Comparison of ENCODE assay signal across 8 mouse cellular contexts in genomic region chr7:13022773-13023535, GRCm38 (mm10). TPM values are rescaled to one million over a fixed set of nuclear protein-coding genes. Genes with fewer than 3 reads are reported as not detected.
DNase-seq lines count a peak whose midpoint lies in the region; ATAC-seq lines count a peak whose summit lies in the region.

No protein-coding gene starts in this region.

- H3K27ac ChIP-seq in lung, embryonic 15.5 days = peak overlapping the region; percentile 99
- H3K27ac ChIP-seq in neural tube, embryonic 15.5 days (replicated peaks) = peak overlapping the region; percentile 99

- H3K9me3 ChIP-seq in lung, embryonic 15.5 days = no peaks in the 10 kb centered on the region
- no peaks in the 10 kb centered on the region for H3K9me3 ChIP-seq in neural tube, embryonic 15.5 days (replicated peaks)

- peak; percentile 70 for ATAC-seq in lung, embryonic 15.5 days (ENCODE audit: borderline replicate concordance, extremely low read depth, low FRiP score, low TSS enrichment)
- ATAC-seq in neural tube, embryonic 15.5 days (ENCODE audit: low FRiP score) = peak; percentile 23

- 3% methylated on average over 31 of the region's 31 CpGs for WGBS in lung, embryonic 15.5 days
- 2% methylated on average over 31 of the region's 31 CpGs for WGBS in neural tube, embryonic 15.5 days

- H3K36me3 ChIP-seq in lung, embryonic 15.5 days = peaks cover 19% of the 10 kb centered on the region
- peaks cover 23% of the 10 kb centered on the region for H3K36me3 ChIP-seq in neural tube, embryonic 15.5 days

- DNase-seq in right cerebral cortex, postnatal 4 days = peak; percentile 55
- DNase-seq in right cerebral cortex, postnatal 25 days = no peak
- DNase-seq in embryo, embryonic 10.5 days (ENCODE audit: low spot score) = peak; percentile 96
- DNase-seq in heart, adult 8-10 months (ENCODE audit: low spot score) = peak; percentile 57
- DNase-seq in kidney, adult 18-20 months = peak; percentile 70
- DNase-seq in thymus, postnatal 4 days = peak; percentile 80

- H3K4me2 ChIP-seq in lung, embryonic 15.5 days = peak overlapping the region; percentile 81
- H3K4me2 ChIP-seq in neural tube, embryonic 15.5 days = peak overlapping the region; percentile 93

- peak overlapping the region; percentile 96 for H3K4me3 ChIP-seq in lung, embryonic 15.5 days
- H3K4me3 ChIP-seq in neural tube, embryonic 15.5 days (replicated peaks) = peak overlapping the region; percentile 78

- no peaks in the 10 kb centered on the region for H3K27me3 ChIP-seq in lung, embryonic 15.5 days
- no peaks in the 10 kb centered on the region for H3K27me3 ChIP-seq in neural tube, embryonic 15.5 days (replicated peaks)

- H3K4me1 ChIP-seq in lung, embryonic 15.5 days = peaks cover 20% of the 10 kb centered on the region
- peaks cover 33% of the 10 kb centered on the region for H3K4me1 ChIP-seq in neural tube, embryonic 15.5 days

- H3K9ac ChIP-seq in lung, embryonic 15.5 days = peak overlapping the region; percentile 98
- H3K9ac ChIP-seq in neural tube, embryonic 15.5 days (replicated peaks) = peak overlapping the region; percentile 94

RNA-seq across cellular contexts. Expression of gene Chmp2a, which starts 11.7 kb away (rescaled TPM):
- total RNA-seq in heart, adult 8-10 months (2022) = 100 to 1,000 TPM; 142 to 153 (median 147) TPM
- 138 and 140 TPM in 2 replicates for polyA plus RNA-seq in lung, embryonic 15.5 days (2015; fragmentation: Nextera tagmentation; extraction: Ambion mirVana)
- polyA plus RNA-seq in neural tube, embryonic 15.5 days (2015; fragmentation: Nextera tagmentation; extraction: Ambion mirVana) = 165 and 170 TPM in 2 replicates

RNA-seq across cellular contexts. Expression of gene Zbtb45, which starts 13.1 kb away (rescaled TPM):
- 10 to 100 TPM in 1 of 4 experiments, 1 to 10 TPM in 3; 6.9 to 11.3 (median 7.2) TPM for total RNA-seq in heart, adult 8-10 months (2022)
- 24.8 and 27.8 TPM in 2 replicates for polyA plus RNA-seq in lung, embryonic 15.5 days (2015; fragmentation: Nextera tagmentation; extraction: Ambion mirVana)
- polyA plus RNA-seq in neural tube, embryonic 15.5 days (2015; fragmentation: Nextera tagmentation; extraction: Ambion mirVana) = 37.6 and 38.7 TPM in 2 replicates

RNA-seq across cellular contexts. Expression of gene Ube2m, which starts 15.1 kb away (rescaled TPM):
- 100 to 1,000 TPM; 204 to 216 (median 210) TPM for total RNA-seq in heart, adult 8-10 months (2022)
- polyA plus RNA-seq in lung, embryonic 15.5 days (2015; fragmentation: Nextera tagmentation; extraction: Ambion mirVana) = 114 and 122 TPM in 2 replicates
- 129 and 149 TPM in 2 replicates for polyA plus RNA-seq in neural tube, embryonic 15.5 days (2015; fragmentation: Nextera tagmentation; extraction: Ambion mirVana)

RNA-seq across cellular contexts. Expression of gene Trim28, which starts 24.0 kb away (rescaled TPM):
- total RNA-seq in heart, adult 8-10 months (2022) = 10 to 100 TPM; 77.8 to 92.6 (median 83.6) TPM
- polyA plus RNA-seq in lung, embryonic 15.5 days (2015; fragmentation: Nextera tagmentation; extraction: Ambion mirVana) = 294 and 302 TPM in 2 replicates
- polyA plus RNA-seq in neural tube, embryonic 15.5 days (2015; fragmentation: Nextera tagmentation; extraction: Ambion mirVana) = 202 and 224 TPM in 2 replicates

RNA-seq across cellular contexts. Expression of gene Slc27a5, which starts 25.0 kb away (rescaled TPM):
- not detected for total RNA-seq in heart, adult 8-10 months (2022)
- 0.09 TPM in 1 of 2 replicates, not detected in the other for polyA plus RNA-seq in lung, embryonic 15.5 days (2015; fragmentation: Nextera tagmentation; extraction: Ambion mirVana)
- 0.49 and 0.68 TPM in 2 replicates for polyA plus RNA-seq in neural tube, embryonic 15.5 days (2015; fragmentation: Nextera tagmentation; extraction: Ambion mirVana)
